Mouse (Mus musculus) G1E (cell line): ENCODE results near the gene 1700010B08Rik.

Experiments used
- CTCF ChIP-seq: IDR thresholded peaks from 2 replicates; pipeline ENCODE4 v1.5.1; 2012; ENCODE audit warnings: low read depth, low read length, inconsistent platforms, mixed read lengths
- GATA1 ChIP-seq: IDR thresholded peaks from 2 replicates; pipeline ENCODE4 v1.6.1; 2012; ENCODE audit warnings: borderline replicate concordance, low read length, inconsistent platforms, mixed read lengths
- GATA2 ChIP-seq: IDR thresholded peaks from 2 replicates; pipeline ENCODE4 v1.6.1; 2012; ENCODE audit warnings: low read depth, low read length, inconsistent platforms, borderline replicate concordance
- POLR2AphosphoS5 ChIP-seq: IDR thresholded peaks from 2 replicates; pipeline ENCODE4 v1.6.1; 2012; ENCODE audit warnings: low read depth, low read length, inconsistent platforms; ENCODE audit not compliant: insufficient replicate concordance
- TAL1 ChIP-seq: conservative IDR thresholded peaks from 2 replicates; pipeline ENCODE4 v1.6.1; 2012; ENCODE audit warnings: low read depth, low read length, inconsistent platforms, mixed read lengths

- TF ChIP-seq CTCF (no peak), GATA1 (no peak), TAL1 (no peak), POLR2AphosphoS5 (no peak), GATA2 (no peak)
Observed at GRCm38 (mm10) chr2:173679217-173679616, 40.0 kb upstream of the 1700010B08Rik start.
